In genomic region chr6:24606512-24606911, GRCm38 (mm10) we compare ENCODE assay signal across 30 mouse cellular contexts. TPM values are rescaled to one million over a fixed set of nuclear protein-coding genes. Genes with fewer than 3 reads are reported as not detected.
A peak's percentile ranks its signal among the peaks of the same experiment; 100 is the strongest.
DNase-seq lines count a peak whose midpoint lies in the region; ATAC-seq and TF ChIP-seq lines count a peak whose summit lies in the region.
"Had no signal": no experiment of that assay in that cellular context is flagged by ENCODE, and none has a peak within 500 bp of the region (broad histone marks: within the 10 kb centered on the region; RNA-seq: fewer than 3 reads in every experiment).

No protein-coding gene starts in this region.

- peak; percentile 30 to 32 for DNase-seq in cerebellum, postnatal 10 days
- no peak for DNase-seq in cerebellum, adult 11-12 months
- DNase-seq in ES-CJ7 (ENCODE audit: low read depth, low spot score), result peak; percentile 26
- DNase-seq in brain, adult 2 months (ENCODE audit: low read depth, low spot score), result peak; percentile 32
- DNase-seq in gastrocnemius, postnatal 36 days, result no peak
- DNase-seq: adrenal gland, postnatal 25 days; cerebellum, adult 11 months; gastrocnemius, postnatal 14 days; heart, postnatal 14 days; kidney, adult 8-10 months; kidney, postnatal 10 days; lung, adult 2 months; midbrain, embryonic 14.5 days; right cerebral cortex, postnatal 14 days; spleen, adult 18-20 months had no signal

- H3K4me1 ChIP-seq in intestine, postnatal 0 days (replicated peaks; ENCODE audit: control insufficient read depth, insufficient read depth, low read length), result no peaks in the 10 kb centered on the region
- H3K4me1 ChIP-seq in intestine, embryonic 16.5 days (ENCODE audit: control insufficient read depth, insufficient read depth, low read length), result no peaks in the 10 kb centered on the region
- H3K4me1 ChIP-seq: embryonic facial prominence, embryonic 10.5 days; forebrain, embryonic 15.5 days; hindbrain, embryonic 12.5 days; limb, embryonic 12.5 days; megakaryocyte, embryonic 14.5 days; neural tube, embryonic 12.5 days had no signal

- no peak overlapping the region for H3K4me3 ChIP-seq in intestine, postnatal 0 days (ENCODE audit: low read depth, low read length)
- no peak overlapping the region for H3K4me3 ChIP-seq in intestine, embryonic 16.5 days (ENCODE audit: low read length)
- H3K4me3 ChIP-seq: embryonic facial prominence, embryonic 10.5 days; forebrain, embryonic 15.5 days; heart, embryonic 10.5 days; hindbrain, embryonic 12.5 days; limb, embryonic 12.5 days; liver, embryonic 12.5 days; megakaryocyte, embryonic 14.5 days; neural tube, embryonic 12.5 days had no signal

- no peaks in the 10 kb centered on the region for H3K27me3 ChIP-seq in intestine, postnatal 0 days (replicated peaks; ENCODE audit: control insufficient read depth, insufficient read depth, low read length)
- no peaks in the 10 kb centered on the region for H3K27me3 ChIP-seq in intestine, embryonic 16.5 days (replicated peaks; ENCODE audit: control insufficient read depth, insufficient read depth, low read length)
- H3K27me3 ChIP-seq: forebrain, embryonic 15.5 days; hindbrain, embryonic 12.5 days; limb, embryonic 12.5 days; liver, embryonic 12.5 days; megakaryocyte, embryonic 14.5 days; neural tube, embryonic 12.5 days had no signal

- H3K9me3 ChIP-seq in intestine, postnatal 0 days (ENCODE audit: control insufficient read depth), result no peaks in the 10 kb centered on the region
- no peaks in the 10 kb centered on the region for H3K9me3 ChIP-seq in intestine, embryonic 16.5 days (ENCODE audit: control insufficient read depth, low read length)
- H3K9me3 ChIP-seq: embryonic facial prominence, embryonic 10.5 days; forebrain, embryonic 15.5 days; heart, embryonic 10.5 days; hindbrain, embryonic 12.5 days; limb, embryonic 12.5 days; liver, embryonic 12.5 days; neural tube, embryonic 12.5 days had no signal

- H3K4me2 ChIP-seq in intestine, postnatal 0 days (replicated peaks; ENCODE audit: low read depth), result no peak overlapping the region
- no peak overlapping the region for H3K4me2 ChIP-seq in intestine, embryonic 16.5 days (ENCODE audit: low read depth, low read length)
- H3K4me2 ChIP-seq: forebrain, embryonic 15.5 days; hindbrain, embryonic 12.5 days; limb, embryonic 12.5 days; liver, embryonic 12.5 days; neural tube, embryonic 12.5 days had no signal

- intact Hi-C loops in gastrocnemius, postnatal 36 days (cut with DNase I), result no loop called here

- 72% methylated on average over 10 of the region's 10 CpGs for WGBS in intestine, postnatal 0 days
- 72% methylated on average over 10 of the region's 10 CpGs for WGBS in intestine, embryonic 16.5 days

- TF ChIP-seq CTCF in intestine, postnatal 0 days (IDR thresholded peaks at IDR 0.05; ENCODE audit: low read depth), result peak; percentile 24; the same call in 1 of the 2 replicates

- no peak for ATAC-seq in intestine, postnatal 0 days
- no peak for ATAC-seq in intestine, embryonic 16.5 days
- ATAC-seq: forebrain, embryonic 15.5 days; liver, embryonic 12.5 days had no signal

- no peak overlapping the region for H3K27ac ChIP-seq in intestine, postnatal 0 days (ENCODE audit: low read depth, low read length)
- H3K27ac ChIP-seq in intestine, embryonic 16.5 days (ENCODE audit: low read length), result no peak overlapping the region
- H3K27ac ChIP-seq: embryonic facial prominence, embryonic 10.5 days; forebrain, embryonic 15.5 days; heart, embryonic 10.5 days; hindbrain, embryonic 12.5 days; limb, embryonic 12.5 days; liver, embryonic 12.5 days; neural tube, embryonic 12.5 days had no signal

- H3K9ac ChIP-seq in intestine, postnatal 0 days (ENCODE audit: low read depth, low read length), result no peak overlapping the region
- H3K9ac ChIP-seq in intestine, embryonic 16.5 days (ENCODE audit: low read depth, low read length), result no peak overlapping the region
- H3K9ac ChIP-seq: forebrain, embryonic 15.5 days; hindbrain, embryonic 12.5 days; limb, embryonic 12.5 days; liver, embryonic 12.5 days; neural tube, embryonic 12.5 days had no signal

- no peaks in the 10 kb centered on the region for H3K36me3 ChIP-seq in intestine, postnatal 0 days (ENCODE audit: control insufficient read depth, insufficient read depth)
- H3K36me3 ChIP-seq in intestine, embryonic 16.5 days (ENCODE audit: control insufficient read depth, insufficient read depth, low read length), result no peaks in the 10 kb centered on the region
- H3K36me3 ChIP-seq: embryonic facial prominence, embryonic 10.5 days; forebrain, embryonic 15.5 days; hindbrain, embryonic 12.5 days; limb, embryonic 12.5 days; liver, embryonic 12.5 days; neural tube, embryonic 12.5 days had no signal

RNA-seq across cellular contexts. Expression of gene Lmod2, which starts 8.9 kb away (rescaled TPM):
- not detected in 2 replicates for polyA plus RNA-seq in intestine, postnatal 0 days (2015; fragmentation: Nextera tagmentation; extraction: Ambion mirVana)
- 0.09 TPM in 1 of 2 replicates, not detected in the other for polyA plus RNA-seq in intestine, embryonic 16.5 days (2015; fragmentation: Nextera tagmentation; extraction: Ambion mirVana)
- 100 to 1,000 TPM; 206 to 260 TPM for total RNA-seq in gastrocnemius, postnatal 36 days (2021)
- total RNA-seq: layer of hippocampus, postnatal 25 days; left cerebral cortex, postnatal 10 days had no signal
- polyA plus RNA-seq: cortical plate, adult 2 months; embryonic facial prominence, embryonic 10.5 days; forebrain, embryonic 15.5 days; hindbrain, embryonic 12.5 days; limb, embryonic 12.5 days; liver, embryonic 12.5 days; midbrain, embryonic 14.5 days; neural tube, embryonic 12.5 days; testis, adult 2 months; urinary bladder, adult 2 months had no signal

RNA-seq across cellular contexts. Expression of gene Wasl, which starts 58.3 kb away (rescaled TPM):
- 103 and 120 TPM in 2 replicates for polyA plus RNA-seq in intestine, postnatal 0 days (2015; fragmentation: Nextera tagmentation; extraction: Ambion mirVana)
- polyA plus RNA-seq in intestine, embryonic 16.5 days (2015; fragmentation: Nextera tagmentation; extraction: Ambion mirVana), result 76.6 and 85.0 TPM in 2 replicates
- total RNA-seq in gastrocnemius, postnatal 36 days (2021), result 10 to 100 TPM; 15.0 to 16.5 TPM

Comparison
In these comparisons a context has a peak if more than half of its experiments do, and no peak if none do; other contexts are left out.
1. DNase-seq: peak in cerebellum, postnatal 10 days (2 of 2), ES-CJ7 (single experiment) and brain, adult 2 months (single experiment); none in cerebellum, adult 11-12 months (single experiment) and gastrocnemius, postnatal 36 days (0 of 2).